Mouse (Mus musculus): Measurements from ENCODE around the gene Mical3.

Mical3 gene

GRCm38 (mm10) chr6:120901776-120902645 lies 228.8 kb downstream of the Mical3 start:
- DNase-seq (ENCODE audit: low spot score), result no peak

- DNase-seq (ENCODE audit: low spot score), result no peak
Observed at GRCm38 (mm10) chr6:120898188-120898833, 232.5 kb downstream of the Mical3 start.

- no peak for DNase-seq (ENCODE audit: low spot score)
Observed at GRCm38 (mm10) chr6:120894524-120894923, 236.3 kb downstream of the Mical3 start.

- no peak for DNase-seq (ENCODE audit: low spot score)
Observed at GRCm38 (mm10) chr6:120894089-120894488, 236.7 kb downstream of the Mical3 start.

- DNase-seq (ENCODE audit: low spot score), result no peak
Observed at GRCm38 (mm10) chr6:120886696-120887095, 244.1 kb downstream of the Mical3 start.

GRCm38 (mm10) chr6:120884436-120884835 lies 246.4 kb downstream of the Mical3 start:
- no peak for DNase-seq (ENCODE audit: low spot score)
